Mouse (Mus musculus) liver, postnatal 0 days (tissue): Measurements from ENCODE around the gene Gm10320.

ENCODE experiments used
- CTCF ChIP-seq: sonication (generic); IDR thresholded peaks from 2 replicates; pipeline ENCODE4 v1.5.1; 2016; ENCODE audit warnings: antibody characterized with exemption, low read depth
- EP300 ChIP-seq: IDR thresholded peaks from 2 replicates; pipeline ENCODE4 v1.6.1; 2016; ENCODE audit warnings: antibody characterized with exemption, low read depth, mild to moderate bottlenecking

DNA sequence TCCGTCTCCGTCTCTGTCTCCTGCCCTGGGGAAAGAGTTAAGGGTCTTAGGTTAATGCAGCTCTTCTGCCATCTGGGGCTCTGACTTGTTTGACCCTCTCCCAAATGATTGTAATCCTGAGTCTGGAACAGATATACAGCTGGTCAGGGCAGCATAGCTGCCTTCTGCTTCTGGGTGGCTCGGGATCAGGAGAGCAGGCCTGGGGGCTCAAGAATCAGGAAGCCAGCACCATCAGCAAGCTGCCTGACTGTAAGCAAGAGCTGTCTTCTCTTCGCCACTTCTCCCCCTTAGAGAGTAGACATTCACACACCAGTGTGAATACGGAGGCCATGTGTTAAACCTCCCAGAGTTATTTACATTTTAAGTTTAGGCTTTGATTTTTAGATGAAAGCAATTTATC, 25.9 kb upstream of the Gm10320 start:
- no peak for TF ChIP-seq CTCF
- TF ChIP-seq EP300 = no peak
